Mouse (Mus musculus) natural killer cell, adult 2 months (primary cell): Measurements from ENCODE around the gene Lgr4.

Experiments used
- DNase-seq, 2 experiments: peaks; one replicate each; pipeline ENCODE4 v3.0.0; 2022; ENCODE audit warnings: low spot score in 2 of 2

Gene Lgr4

GRCm38 (mm10) chr2:110017087-110017486 is 99.6 kb downstream of the Lgr4 start:
- DNase-seq, result no peak

GRCm38 (mm10) chr2:110017616-110018505 is 100.4 kb downstream of the Lgr4 start, which contains the start of gene Ccdc34:
TSS of gene Ccdc34 (plus strand) at chr2:110017817.
- DNase-seq, result peak; percentile 71 to 80

- no peak for DNase-seq
Measured at GRCm38 (mm10) chr2:110019656-110020055, 102.2 kb downstream of the Lgr4 start.

GRCm38 (mm10) chr2:110020430-110020829 is 103.0 kb downstream of the Lgr4 start:
- DNase-seq, result no peak

GRCm38 (mm10) chr2:110036265-110036664 is 118.8 kb downstream of the Lgr4 start:
- DNase-seq, result no peak

- DNase-seq, result no peak
Measured at GRCm38 (mm10) chr2:110036665-110037064, 119.2 kb downstream of the Lgr4 start.

- no peak for DNase-seq
Measured at GRCm38 (mm10) chr2:110037221-110037620, 119.8 kb downstream of the Lgr4 start.

GRCm38 (mm10) chr2:110038341-110038740 is 120.9 kb downstream of the Lgr4 start:
- DNase-seq, result no peak

GRCm38 (mm10) chr2:110042861-110043760 is 125.7 kb downstream of the Lgr4 start:
- DNase-seq, result no peak

GRCm38 (mm10) chr2:110058424-110058823 is 141.0 kb downstream of the Lgr4 start:
- DNase-seq, result no peak

GRCm38 (mm10) chr2:110063131-110063530 is 145.7 kb downstream of the Lgr4 start:
- DNase-seq, result no peak
